Mouse (Mus musculus) embryonic facial prominence, embryonic 11.5 days (tissue): ENCODE measurements at regions not wholly inside any gene's neighbourhood (a gene's known extent, or its start where the extent isn't known, plus 50 kb on each side); places are given as distances from the start of the nearest gene placed in this dataset.

Experiments used
- ATAC-seq: fragments of 200-750 bp; cut with Nextera tagmentation; replicated peaks from 2 replicates; pipeline ENCODE4 v1.8.0; 2017; ENCODE audit warnings: low read depth; ENCODE audit not compliant: insufficient number of reproducible peaks, low FRiP score, low TSS enrichment
- DNase-seq: peaks from one replicate; pipeline ENCODE4 v3.0.0-alpha.2; 2015; ENCODE audit warnings: low spot score
- H3K27ac ChIP-seq: fragments of 300-500 bp; sonication (generic); replicated peaks from 2 replicates; pipeline ENCODE4 v1.5.1; 2014; ENCODE audit warnings: mild to moderate bottlenecking, low read depth, low read length, control low read depth
- H3K27me3 ChIP-seq: fragments of 300-500 bp; sonication (generic); 2 replicates; pipeline ENCODE4 v1.6.1; 2014; ENCODE audit warnings: mild to moderate bottlenecking, low read length, moderate library complexity, mixed read lengths; ENCODE audit not compliant: control insufficient read depth, insufficient read depth
- H3K36me3 ChIP-seq: fragments of 300-500 bp; sonication (generic); replicated peaks from 2 replicates; pipeline ENCODE4 v1.6.1; 2014; ENCODE audit warnings: low read depth, mild to moderate bottlenecking, low read length, moderate library complexity, mixed read lengths; ENCODE audit not compliant: control insufficient read depth, insufficient read depth
- H3K4me1 ChIP-seq: fragments of 300-500 bp; sonication (generic); 2 replicates; pipeline ENCODE4 v1.6.1; 2014; ENCODE audit warnings: low read length, mixed read lengths; ENCODE audit not compliant: control insufficient read depth, insufficient read depth
- H3K4me2 ChIP-seq: fragments of 300-500 bp; sonication (generic); 2 replicates; pipeline ENCODE4 v1.6.1; 2014; ENCODE audit warnings: low read depth, mild to moderate bottlenecking, control low read depth, low read length, moderate library complexity
- H3K4me3 ChIP-seq: fragments of 300-500 bp; sonication (generic); 2 replicates; pipeline ENCODE4 v1.5.1; 2014; ENCODE audit warnings: low read depth, low read length, control low read depth
- H3K9ac ChIP-seq: fragments of 300-500 bp; sonication (generic); replicated peaks from 2 replicates; pipeline ENCODE4 v1.6.1; 2014; ENCODE audit warnings: mild to moderate bottlenecking, control low read depth, low read length
- H3K9me3 ChIP-seq: fragments of 300-500 bp; sonication (generic); replicated peaks from 2 replicates; pipeline ENCODE4 v1.6.1; 2016; ENCODE audit warnings: mild to moderate bottlenecking, low read length, inconsistent platforms, mixed read lengths; ENCODE audit not compliant: control insufficient read depth
- WGBS: fragments of 180-500 bp; shearing (Covaris S2); extraction: QIAGEN DNeasy Blood & Tissue Kit; methylation state at CpG from one replicate; pipeline ENCODE4 v1.1.7; 2014; 5-methylcytosine and 5-hydroxymethylcytosine counted together

- H3K27ac ChIP-seq = no peak overlapping the region
- no peaks in the 10 kb centered on the region for H3K4me1 ChIP-seq
- no peaks in the 10 kb centered on the region for H3K27me3 ChIP-seq
- H3K9ac ChIP-seq = no peak overlapping the region
- H3K4me3 ChIP-seq = no peak overlapping the region
- ATAC-seq (no peak), DNase-seq (no peak)
- H3K9me3 ChIP-seq = no peaks in the 10 kb centered on the region
- no peaks in the 10 kb centered on the region for H3K36me3 ChIP-seq
- no peak overlapping the region for H3K4me2 ChIP-seq
Observed at GRCm38 (mm10) chr7:111393846-111394245, 311.0 kb upstream of the Eif4g2 start.

GRCm38 (mm10) chr7:111389690-111390089, 306.9 kb upstream of the Eif4g2 start:
- ATAC-seq = no peak
- Histone ChIP-seq H3K27me3 (no peaks in the 10 kb centered on the region), H3K9ac (no peak overlapping the region), H3K4me2 (no peak overlapping the region), H3K9me3 (no peaks in the 10 kb centered on the region), H3K4me1 (no peaks in the 10 kb centered on the region), H3K36me3 (no peaks in the 10 kb centered on the region), H3K27ac (no peak overlapping the region), H3K4me3 (no peak overlapping the region)
- no peak for DNase-seq

GRCm38 (mm10) chr7:111374534-111374933, 291.7 kb upstream of the Eif4g2 start:
- Histone ChIP-seq H3K9ac (no peak overlapping the region), H3K4me2 (no peak overlapping the region), H3K4me1 (no peaks in the 10 kb centered on the region), H3K27me3 (no peaks in the 10 kb centered on the region), H3K27ac (no peak overlapping the region), H3K9me3 (no peaks in the 10 kb centered on the region), H3K36me3 (no peaks in the 10 kb centered on the region), H3K4me3 (no peak overlapping the region)
- WGBS = 87% methylated on average over 7 of the region's 7 CpGs
- no peak for DNase-seq
- ATAC-seq = no peak

- Histone ChIP-seq H3K4me3 (no peak overlapping the region), H3K27me3 (no peaks in the 10 kb centered on the region), H3K27ac (no peak overlapping the region), H3K9me3 (no peaks in the 10 kb centered on the region), H3K36me3 (no peaks in the 10 kb centered on the region), H3K9ac (no peak overlapping the region), H3K4me1 (no peaks in the 10 kb centered on the region), H3K4me2 (no peak overlapping the region)
- no peak for DNase-seq
- WGBS = 79% methylated on average over 10 of the region's 10 CpGs
- no peak for ATAC-seq
Observed at GRCm38 (mm10) chr7:111373380-111374173, 290.7 kb upstream of the Eif4g2 start.

- no peak for ATAC-seq
- no peak overlapping the region for H3K4me2 ChIP-seq
- no peaks in the 10 kb centered on the region for H3K9me3 ChIP-seq
- no peaks in the 10 kb centered on the region for H3K27me3 ChIP-seq
- no peaks in the 10 kb centered on the region for H3K36me3 ChIP-seq
- no peak overlapping the region for H3K4me3 ChIP-seq
- no peaks in the 10 kb centered on the region for H3K4me1 ChIP-seq
- DNase-seq = no peak
- no peak overlapping the region for H3K9ac ChIP-seq
- H3K27ac ChIP-seq = no peak overlapping the region
- 37% methylated on average over 2 of the region's 2 CpGs for WGBS
Observed at GRCm38 (mm10) chr7:111370421-111370887, 287.6 kb upstream of the Eif4g2 start.

GRCm38 (mm10) chr7:111368296-111369004, 285.6 kb upstream of the Eif4g2 start:
- Histone ChIP-seq H3K4me3 (no peak overlapping the region), H3K4me2 (no peak overlapping the region), H3K9me3 (no peaks in the 10 kb centered on the region), H3K27ac (no peak overlapping the region), H3K27me3 (no peaks in the 10 kb centered on the region), H3K9ac (no peak overlapping the region), H3K4me1 (no peaks in the 10 kb centered on the region), H3K36me3 (no peaks in the 10 kb centered on the region)
- ATAC-seq = no peak
- WGBS = 55% methylated on average over 2 of the region's 2 CpGs
- no peak for DNase-seq

- DNase-seq (no peak), ATAC-seq (no peak)
- H3K4me3 ChIP-seq = no peak overlapping the region
- H3K4me2 ChIP-seq = no peak overlapping the region
- 88% methylated on average over 4 of the region's 4 CpGs for WGBS
- no peaks in the 10 kb centered on the region for H3K4me1 ChIP-seq
- no peak overlapping the region for H3K9ac ChIP-seq
- no peaks in the 10 kb centered on the region for H3K9me3 ChIP-seq
- no peaks in the 10 kb centered on the region for H3K36me3 ChIP-seq
- no peak overlapping the region for H3K27ac ChIP-seq
- no peaks in the 10 kb centered on the region for H3K27me3 ChIP-seq
Observed at GRCm38 (mm10) chr7:111366951-111367653, 284.3 kb upstream of the Eif4g2 start.

GRCm38 (mm10) chr7:111365384-111365783, 282.6 kb upstream of the Eif4g2 start:
- no peaks in the 10 kb centered on the region for H3K4me1 ChIP-seq
- DNase-seq = no peak
- no peaks in the 10 kb centered on the region for H3K27me3 ChIP-seq
- ATAC-seq = no peak
- H3K9me3 ChIP-seq = no peaks in the 10 kb centered on the region
- H3K27ac ChIP-seq = no peak overlapping the region
- WGBS = 80% methylated on average over 5 of the region's 5 CpGs
- H3K4me2 ChIP-seq = no peak overlapping the region
- H3K9ac ChIP-seq = no peak overlapping the region
- H3K4me3 ChIP-seq = no peak overlapping the region
- no peaks in the 10 kb centered on the region for H3K36me3 ChIP-seq
